Mouse (Mus musculus) small intestine, adult 2 months (tissue): ENCODE measurements around the gene Edc3. TPM values are rescaled to one million over a fixed set of nuclear protein-coding genes. Genes with fewer than 3 reads are reported as not detected.

Experiments
- H3K27ac ChIP-seq: fragments of 200-500 bp; 2 replicates; pipeline ENCODE4 v1.5.1; 2012; ENCODE audit warnings: low read depth, low read length, control low read depth, inconsistent platforms; ENCODE audit not compliant: insufficient read depth
- H3K27me3 ChIP-seq: fragments of 200-500 bp; 2 replicates; pipeline ENCODE4 v1.6.1; 2012; ENCODE audit warnings: mild to moderate bottlenecking, moderate library complexity, low read length, inconsistent platforms; ENCODE audit not compliant: control insufficient read depth, insufficient read depth
- H3K36me3 ChIP-seq: fragments of 200-500 bp; 2 replicates; pipeline ENCODE4 v1.6.1; 2012; ENCODE audit warnings: mild to moderate bottlenecking, low read length, control low read depth, inconsistent platforms; ENCODE audit not compliant: control insufficient read depth, insufficient read depth
- H3K4me1 ChIP-seq: fragments of 200-500 bp; 2 replicates; pipeline ENCODE4 v1.6.1; 2012; ENCODE audit warnings: low read length, inconsistent platforms, mixed read lengths; ENCODE audit not compliant: control insufficient read depth, insufficient read depth, insufficient read length
- H3K4me3 ChIP-seq: fragments of 200-500 bp; 2 replicates; pipeline ENCODE4 v1.5.1; 2012; ENCODE audit warnings: low read depth, mild to moderate bottlenecking, control low read depth, inconsistent platforms, low read length, moderate library complexity
- CTCF ChIP-seq: fragments of 200-500 bp; IDR thresholded peaks from 2 replicates; pipeline ENCODE4 v1.5.1; 2012; ENCODE audit warnings: low read depth, mild to moderate bottlenecking, control low read depth, inconsistent platforms, low read length, moderate library complexity, mixed read lengths; ENCODE audit not compliant: insufficient replicate concordance, insufficient read length; ENCODE audit errors: extremely low read depth
- POLR2A ChIP-seq: fragments of 200-500 bp; IDR thresholded peaks from 2 replicates; pipeline ENCODE4 v1.6.1; 2012; ENCODE audit warnings: low read depth, mild to moderate bottlenecking, control low read depth, inconsistent platforms, low read length, moderate library complexity
- WGBS: fragments of 180-500 bp; shearing (Covaris S2); methylation state at CpG from one replicate; pipeline ENCODE4 v1.1.7; 2018; 5-methylcytosine and 5-hydroxymethylcytosine counted together
- polyA plus RNA-seq: library from polyadenylated mRNA; depleted of rRNA; stranded (reverse); fragments of >200 nt; gene quantifications from 2 replicates; pipeline ENCODE4 v1.2.3, GENCODE M21; 2012

Gene Edc3
- polyA plus RNA-seq, 1 experiment, result 8.0 TPM

- no peak overlapping the region for H3K27ac ChIP-seq
- peaks cover 3% of the 10 kb centered on the region for H3K36me3 ChIP-seq
- peaks cover 19% of the 10 kb centered on the region for H3K4me1 ChIP-seq
- H3K27me3 ChIP-seq, result no peaks in the 10 kb centered on the region
- 73% methylated on average over 6 of the region's 6 CpGs for WGBS
- no peak for TF ChIP-seq POLR2A
- no peak for TF ChIP-seq CTCF
- H3K4me3 ChIP-seq, result no peak overlapping the region
Observed at GRCm38 (mm10) chr9:57766431-57766830, 58.1 kb downstream of the Edc3 start.

- Histone ChIP-seq H3K4me3 (no peak overlapping the region), H3K27me3 (no peaks in the 10 kb centered on the region), H3K27ac (no peak overlapping the region), H3K36me3 (no peaks in the 10 kb centered on the region), H3K4me1 (peaks cover 17% of the 10 kb centered on the region)
- WGBS, result 92% methylated on average over 4 of the region's 4 CpGs
- TF ChIP-seq POLR2A, result no peak
- TF ChIP-seq CTCF, result no peak
Observed at GRCm38 (mm10) chr9:57767231-57767630, 58.9 kb downstream of the Edc3 start.

GRCm38 (mm10) chr9:57769539-57770069, 61.3 kb downstream of the Edc3 start:
- H3K36me3 ChIP-seq, result no peaks in the 10 kb centered on the region
- peaks cover 3% of the 10 kb centered on the region for H3K4me1 ChIP-seq
- 39% methylated on average over 2 of the region's 2 CpGs for WGBS
- no peak for TF ChIP-seq CTCF
- no peak for TF ChIP-seq POLR2A
- H3K27me3 ChIP-seq, result no peaks in the 10 kb centered on the region
- H3K27ac ChIP-seq, result no peak overlapping the region
- no peak overlapping the region for H3K4me3 ChIP-seq

- peaks cover 3% of the 10 kb centered on the region for H3K4me1 ChIP-seq
- H3K27ac ChIP-seq, result no peak overlapping the region
- WGBS, result 70% methylated on average over 1 of the region's 1 CpGs
Observed at GRCm38 (mm10) chr9:57770214-57770613, 61.9 kb downstream of the Edc3 start.

GRCm38 (mm10) chr9:57770836-57771235, 62.5 kb downstream of the Edc3 start:
- Histone ChIP-seq H3K4me1 (peaks cover 3% of the 10 kb centered on the region), H3K27ac (no peak overlapping the region), H3K36me3 (no peaks in the 10 kb centered on the region), H3K4me3 (no peak overlapping the region), H3K27me3 (no peaks in the 10 kb centered on the region)
- 84% methylated on average over 2 of the region's 2 CpGs for WGBS
- no peak for TF ChIP-seq POLR2A
- no peak for TF ChIP-seq CTCF

More at GRCm38 (mm10) chr9:57770214-57770613, 61.9 kb downstream of the Edc3 start:
- Histone ChIP-seq H3K4me3 (no peak overlapping the region), H3K27me3 (no peaks in the 10 kb centered on the region), H3K36me3 (no peaks in the 10 kb centered on the region)
- TF ChIP-seq POLR2A (no peak), CTCF (no peak)

GRCm38 (mm10) chr9:57773754-57774153, 65.4 kb downstream of the Edc3 start:
- no peaks in the 10 kb centered on the region for H3K27me3 ChIP-seq
- no peaks in the 10 kb centered on the region; the same call in 1 of the 2 replicates for H3K4me1 ChIP-seq
- no peak overlapping the region for H3K4me3 ChIP-seq
- H3K27ac ChIP-seq, result no peak overlapping the region
- 69% methylated on average over 3 of the region's 3 CpGs for WGBS
- no peak for TF ChIP-seq POLR2A
- no peaks in the 10 kb centered on the region for H3K36me3 ChIP-seq

- H3K27ac ChIP-seq, result no peak overlapping the region
- H3K27me3 ChIP-seq, result no peaks in the 10 kb centered on the region
- no peak overlapping the region for H3K4me3 ChIP-seq
- WGBS, result 2% methylated on average over 1 of the region's 1 CpGs
- no peaks in the 10 kb centered on the region; the same call in 1 of the 2 replicates for H3K4me1 ChIP-seq
- no peaks in the 10 kb centered on the region for H3K36me3 ChIP-seq
- no peak for TF ChIP-seq CTCF
- no peak for TF ChIP-seq POLR2A
Observed at GRCm38 (mm10) chr9:57774168-57774567, 65.8 kb downstream of the Edc3 start.

- TF ChIP-seq POLR2A (no peak), CTCF (no peak)
- H3K36me3 ChIP-seq, result no peaks in the 10 kb centered on the region
- H3K4me1 ChIP-seq, result no peaks in the 10 kb centered on the region; the same call in 1 of the 2 replicates
- H3K4me3 ChIP-seq, result no peak overlapping the region
- 77% methylated on average over 5 of the region's 5 CpGs for WGBS
- H3K27me3 ChIP-seq, result no peaks in the 10 kb centered on the region
- H3K27ac ChIP-seq, result no peak overlapping the region
Observed at GRCm38 (mm10) chr9:57775026-57775425, 66.7 kb downstream of the Edc3 start.
